Mouse (Mus musculus): ENCODE measurements around the gene Pde4dip. TPM values are rescaled to one million over a fixed set of nuclear protein-coding genes. Genes with fewer than 3 reads are reported as not detected.

The Pde4dip gene
- polyA plus RNA-seq, 1 experiment from 2014 or later, result 9.9 TPM

DNA sequence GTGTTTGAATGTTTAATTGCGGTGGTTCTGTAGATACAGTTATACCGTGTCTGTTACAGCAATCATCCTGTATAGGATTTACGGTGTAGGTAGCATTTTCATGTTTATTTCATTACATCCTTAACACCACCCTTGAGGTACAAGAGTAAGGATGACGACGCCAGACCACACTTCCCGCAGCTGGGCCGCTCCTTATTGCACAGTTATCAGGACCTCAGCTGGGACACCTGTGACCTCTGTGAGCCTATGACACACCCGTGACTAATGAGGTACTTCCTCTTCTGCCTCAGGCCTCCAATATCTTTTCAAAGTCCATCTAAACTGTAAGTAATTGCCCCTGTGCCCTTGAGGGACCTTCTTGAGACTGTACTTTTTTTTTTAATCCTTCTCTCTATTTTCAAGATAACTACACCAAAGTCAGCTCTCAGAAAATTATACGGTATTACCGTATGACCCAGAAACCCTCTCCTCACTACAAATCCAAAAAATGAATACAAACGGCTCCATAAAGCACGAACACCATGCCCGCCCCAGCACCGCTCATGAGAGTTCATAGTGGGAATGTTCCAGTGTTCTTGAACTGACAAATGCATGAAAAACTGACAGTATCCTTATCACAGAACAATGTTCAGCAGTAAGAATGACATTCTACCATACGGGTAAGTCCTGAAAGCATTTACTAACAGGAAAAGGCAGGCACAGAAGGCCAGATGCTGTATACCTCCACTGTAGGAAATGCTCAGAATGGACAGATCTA lies 56.8 kb downstream of the Pde4dip start:
- H3K9me3 ChIP-seq (replicated peaks), result no peaks in the 10 kb centered on the region
- WGBS (ENCODE audit: insufficient replicate concordance), result 54% methylated on average over 15 of the region's 15 CpGs
- H3K36me3 ChIP-seq, result no peaks in the 10 kb centered on the region
- H3K4me1 ChIP-seq, result no peaks in the 10 kb centered on the region
- H3K4me2 ChIP-seq, result no peak overlapping the region
- no peak overlapping the region for H3K4me3 ChIP-seq
- ATAC-seq, result no peak
- H3K27me3 ChIP-seq (replicated peaks), result peaks cover 6% of the 10 kb centered on the region; the same call in 1 of the 2 replicates
- H3K9ac ChIP-seq, result no peak overlapping the region
- H3K27ac ChIP-seq, result no peak overlapping the region

DNA sequence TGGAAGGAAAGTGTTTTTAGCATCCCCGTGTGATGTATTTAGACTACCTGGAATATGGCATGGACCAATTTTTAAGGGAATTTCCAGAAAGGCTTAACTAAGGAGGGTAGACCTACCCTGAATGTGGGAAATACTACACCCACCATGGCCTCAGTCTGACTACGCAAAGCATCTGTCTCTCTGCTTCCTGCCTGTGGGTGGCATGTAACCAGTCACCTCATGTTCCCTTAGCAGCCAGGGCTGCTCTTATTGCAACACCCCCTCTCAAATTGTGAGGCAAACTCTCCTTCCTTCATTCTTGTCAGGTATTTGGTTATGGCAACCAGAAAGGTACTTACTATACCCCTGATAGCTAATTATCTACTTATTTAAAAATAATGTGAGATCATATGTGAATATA lies 57.9 kb downstream of the Pde4dip start:
- Histone ChIP-seq H3K4me3 (no peak overlapping the region), H3K36me3 (no peaks in the 10 kb centered on the region), H3K9ac (no peak overlapping the region), H3K4me1 (no peaks in the 10 kb centered on the region), H3K27ac (no peak overlapping the region), H3K9me3 (replicated peaks) (no peaks in the 10 kb centered on the region), H3K4me2 (no peak overlapping the region), H3K27me3 (replicated peaks) (peaks cover 9% of the 10 kb centered on the region; the same call in 1 of the 2 replicates)
- ATAC-seq, result no peak
- 63% methylated on average over 2 of the region's 2 CpGs for WGBS (ENCODE audit: insufficient replicate concordance)

DNA sequence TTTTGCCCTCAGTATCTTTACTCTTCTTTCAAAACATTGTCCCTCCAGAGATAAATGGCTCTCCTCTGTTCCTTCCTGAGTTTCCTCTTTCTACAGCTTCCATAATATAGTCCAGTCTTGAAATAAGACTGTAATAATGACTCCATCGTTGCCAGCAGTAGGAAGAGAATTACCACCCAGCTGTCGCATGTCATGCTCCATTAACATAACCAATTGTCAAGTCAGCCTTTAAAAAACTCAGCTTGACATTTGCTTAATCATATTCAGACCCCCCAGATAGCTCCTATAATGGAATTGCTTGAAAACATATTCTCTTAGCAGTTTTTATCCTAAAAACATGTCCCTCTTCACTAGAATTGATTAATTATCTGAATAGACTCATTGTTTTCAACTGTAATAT lies 58.4 kb downstream of the Pde4dip start:
- Histone ChIP-seq H3K9ac (no peak overlapping the region), H3K27ac (no peak overlapping the region), H3K4me2 (no peak overlapping the region), H3K9me3 (replicated peaks) (no peaks in the 10 kb centered on the region), H3K4me1 (0 out of 2 replicates have a peak, but pooled peaks cover 1% of the 10 kb centered on the region), H3K27me3 (replicated peaks) (peaks cover 12% of the 10 kb centered on the region), H3K36me3 (no peaks in the 10 kb centered on the region), H3K4me3 (no peak overlapping the region)
- WGBS (ENCODE audit: insufficient replicate concordance), result 48% methylated on average over 2 of the region's 2 CpGs
- no peak for ATAC-seq

DNA sequence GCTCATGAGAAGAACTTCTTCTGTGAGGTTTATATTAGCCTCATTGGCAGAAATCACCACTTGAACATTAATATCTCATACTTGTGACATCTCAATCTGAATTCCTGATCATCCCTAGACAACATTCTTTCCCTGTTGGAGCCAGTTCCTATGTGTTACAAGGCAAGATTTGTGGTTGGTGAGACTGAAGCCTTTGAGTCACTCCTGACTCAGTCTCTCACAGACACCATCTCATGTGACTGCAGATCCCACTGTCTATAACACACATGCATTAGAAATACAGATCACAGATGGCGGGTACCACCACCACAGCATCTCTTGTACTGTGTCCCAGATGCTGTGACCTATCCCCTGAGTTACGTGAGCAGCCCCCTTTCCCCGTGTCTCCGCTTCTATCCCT lies 60.2 kb downstream of the Pde4dip start:
- Histone ChIP-seq H3K27ac (no peak overlapping the region), H3K4me2 (no peak overlapping the region), H3K27me3 (replicated peaks) (peaks cover 25% of the 10 kb centered on the region), H3K9ac (no peak overlapping the region), H3K36me3 (no peaks in the 10 kb centered on the region), H3K4me1 (0 out of 2 replicates have a peak, but pooled peaks cover 11% of the 10 kb centered on the region), H3K9me3 (replicated peaks) (no peaks in the 10 kb centered on the region), H3K4me3 (no peak overlapping the region)
- WGBS (ENCODE audit: insufficient replicate concordance), result 67% methylated on average over 4 of the region's 4 CpGs
- no peak for ATAC-seq

DNA sequence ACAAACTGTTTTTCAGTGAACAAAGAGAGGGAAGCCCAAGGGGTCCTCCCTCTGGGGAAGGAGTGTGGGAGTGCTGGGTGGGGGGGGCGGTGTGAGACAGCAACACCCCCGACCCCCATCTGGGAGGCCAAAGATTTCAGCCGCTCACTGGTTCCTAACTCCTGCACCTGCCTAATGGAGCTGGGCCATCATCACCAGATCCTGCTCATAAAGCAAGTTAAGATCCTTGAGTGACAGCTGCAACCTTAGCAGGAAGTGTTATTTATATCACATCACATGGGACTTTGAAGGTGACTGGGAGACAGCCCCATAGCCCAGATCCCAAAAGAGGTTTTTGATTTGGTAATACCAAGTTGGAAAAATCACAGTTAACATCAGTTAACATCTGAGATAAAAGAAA lies 63.3 kb downstream of the Pde4dip start:
- no peak overlapping the region for H3K9ac ChIP-seq

DNA sequence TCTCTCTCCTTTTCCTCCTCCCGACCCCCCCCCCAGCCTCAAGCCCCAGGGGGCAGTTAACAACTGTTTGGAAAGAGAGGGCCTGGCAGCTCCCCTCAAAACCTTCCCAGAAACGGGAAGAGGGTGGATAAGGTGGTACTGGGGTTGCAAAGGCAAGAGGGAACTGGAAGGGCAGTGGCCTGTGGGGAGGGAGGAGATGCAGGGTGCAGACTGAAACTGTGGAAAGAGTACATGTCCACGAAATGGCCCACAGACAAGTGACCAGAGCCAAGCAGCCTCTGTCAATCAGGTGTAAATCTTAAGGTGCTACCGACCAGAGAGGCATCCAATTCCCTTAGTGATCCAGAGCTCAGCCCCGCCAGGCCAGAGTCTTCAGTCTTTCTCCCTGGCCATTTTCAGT lies 63.8 kb downstream of the Pde4dip start:
- no peaks in the 10 kb centered on the region for H3K36me3 ChIP-seq
- H3K4me1 ChIP-seq, result 0 out of 2 replicates have a peak, but pooled peaks cover 11% of the 10 kb centered on the region
- peak overlapping the region; percentile 60 for H3K4me2 ChIP-seq
- WGBS (ENCODE audit: insufficient replicate concordance), result 9% methylated on average over 4 of the region's 5 CpGs
- H3K9ac ChIP-seq, result no peak overlapping the region
- H3K9me3 ChIP-seq (replicated peaks), result no peaks in the 10 kb centered on the region
- ATAC-seq, result no peak
- peaks cover 34% of the 10 kb centered on the region for H3K27me3 ChIP-seq (replicated peaks)
- no peak overlapping the region for H3K27ac ChIP-seq
- peak overlapping the region; percentile 45 for H3K4me3 ChIP-seq

More for the DNA sequence above, 63.3 kb downstream of the Pde4dip start:
- Histone ChIP-seq H3K36me3 (no peaks in the 10 kb centered on the region), H3K27ac (no peak overlapping the region), H3K27me3 (replicated peaks) (peaks cover 34% of the 10 kb centered on the region), H3K4me3 (no peak overlapping the region), H3K9me3 (replicated peaks) (no peaks in the 10 kb centered on the region), H3K4me2 (peak overlapping the region; percentile 60; the same call in 1 of the 2 replicates), H3K4me1 (0 out of 2 replicates have a peak, but pooled peaks cover 11% of the 10 kb centered on the region)
- ATAC-seq, result no peak
- 34% methylated on average over 2 of the region's 3 CpGs for WGBS (ENCODE audit: insufficient replicate concordance)

DNA sequence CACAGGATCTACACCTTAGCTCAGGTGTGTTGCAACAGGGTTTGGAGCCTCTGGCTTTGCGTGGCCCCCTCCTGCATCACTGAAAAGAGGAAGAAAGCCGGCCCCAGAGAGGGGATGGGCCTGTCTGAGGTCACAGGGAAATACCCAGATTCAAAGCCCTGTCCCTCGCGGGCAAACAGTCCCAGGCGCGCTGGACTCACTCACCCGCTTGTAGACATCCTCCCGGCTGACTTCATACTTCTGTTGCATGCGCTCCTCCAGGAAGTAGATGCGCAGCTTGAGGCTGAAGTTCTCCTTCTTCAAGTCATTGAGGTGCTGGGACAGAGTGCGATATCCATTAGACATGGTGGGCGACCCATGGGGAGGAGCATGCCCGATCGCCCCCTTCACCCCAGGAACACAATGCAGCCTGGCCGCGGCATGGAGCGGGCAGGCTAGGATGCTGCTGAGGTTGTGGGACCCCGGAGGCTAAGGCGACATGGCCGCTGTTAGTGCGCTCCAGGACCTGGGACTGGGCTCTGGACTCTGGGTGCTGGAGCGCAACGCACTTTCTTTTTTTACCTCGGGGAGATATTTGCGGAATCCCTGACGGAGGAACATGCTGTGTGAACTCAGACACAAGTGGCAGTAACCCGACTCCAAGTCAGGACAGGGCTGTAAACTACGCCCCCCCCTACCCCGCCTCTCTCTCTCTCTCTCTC lies 64.3 kb downstream of the Pde4dip start:
- peak overlapping the region; percentile 60 for H3K4me2 ChIP-seq
- no peak overlapping the region for H3K9ac ChIP-seq
- H3K9me3 ChIP-seq (replicated peaks), result no peaks in the 10 kb centered on the region
- peak overlapping the region; percentile 45 for H3K4me3 ChIP-seq
- H3K27ac ChIP-seq, result no peak overlapping the region
- no peaks in the 10 kb centered on the region for H3K36me3 ChIP-seq
- 0 out of 2 replicates have a peak, but pooled peaks cover 11% of the 10 kb centered on the region for H3K4me1 ChIP-seq
- peak; percentile 35; the same call in 1 of the 2 replicates for ATAC-seq
- peaks cover 34% of the 10 kb centered on the region for H3K27me3 ChIP-seq (replicated peaks)
- WGBS (ENCODE audit: insufficient replicate concordance), result 5% methylated on average over 28 of the region's 29 CpGs

DNA sequence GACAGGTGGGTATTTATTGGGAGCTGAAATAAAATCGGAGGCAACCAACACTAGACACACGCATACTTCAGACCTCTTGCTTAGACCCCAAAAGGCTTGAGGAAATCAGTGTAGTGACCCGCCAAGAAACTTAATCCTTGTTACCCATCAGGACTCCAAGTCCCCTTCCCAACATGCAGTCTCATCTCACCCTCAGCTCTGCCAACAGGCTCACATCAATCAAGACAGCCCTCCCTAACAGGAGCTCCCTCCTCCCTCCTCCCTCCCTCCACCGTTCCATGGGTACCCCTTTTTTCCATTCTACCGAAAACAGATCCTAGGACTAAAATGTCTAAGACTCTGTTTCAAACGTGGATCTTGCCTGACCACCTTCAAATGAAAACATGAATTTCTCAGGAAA lies 65.1 kb downstream of the Pde4dip start:
- Histone ChIP-seq H3K27ac (no peak overlapping the region), H3K4me3 (no peak overlapping the region), H3K9me3 (replicated peaks) (no peaks in the 10 kb centered on the region), H3K36me3 (no peaks in the 10 kb centered on the region), H3K9ac (no peak overlapping the region), H3K4me1 (0 out of 2 replicates have a peak, but pooled peaks cover 11% of the 10 kb centered on the region), H3K4me2 (no peak overlapping the region), H3K27me3 (replicated peaks) (peaks cover 34% of the 10 kb centered on the region)
- no peak for ATAC-seq
- 42% methylated on average over 6 of the region's 6 CpGs for WGBS (ENCODE audit: insufficient replicate concordance)

DNA sequence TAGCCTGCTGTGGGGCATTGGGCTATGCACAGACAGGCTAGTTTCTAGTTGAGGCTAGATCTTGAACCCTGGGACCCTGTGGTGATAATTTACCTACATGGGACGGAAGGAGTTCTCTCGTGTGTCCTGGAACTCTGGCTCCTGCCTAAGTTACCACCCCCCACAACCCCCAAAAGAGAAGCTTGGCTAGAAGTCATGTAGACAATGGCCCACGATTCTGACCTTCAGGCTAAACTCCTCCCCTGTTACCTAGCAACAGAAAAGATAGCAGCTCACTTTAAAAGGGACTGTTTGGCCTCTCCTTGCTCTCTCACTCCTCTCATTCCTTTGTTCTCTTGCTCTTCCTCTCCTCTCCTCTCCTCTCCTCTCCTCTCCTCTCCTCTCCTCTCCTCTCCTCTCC lies 69.5 kb downstream of the Pde4dip start:
- WGBS (ENCODE audit: insufficient replicate concordance), result 56% methylated on average over 3 of the region's 3 CpGs

DNA sequence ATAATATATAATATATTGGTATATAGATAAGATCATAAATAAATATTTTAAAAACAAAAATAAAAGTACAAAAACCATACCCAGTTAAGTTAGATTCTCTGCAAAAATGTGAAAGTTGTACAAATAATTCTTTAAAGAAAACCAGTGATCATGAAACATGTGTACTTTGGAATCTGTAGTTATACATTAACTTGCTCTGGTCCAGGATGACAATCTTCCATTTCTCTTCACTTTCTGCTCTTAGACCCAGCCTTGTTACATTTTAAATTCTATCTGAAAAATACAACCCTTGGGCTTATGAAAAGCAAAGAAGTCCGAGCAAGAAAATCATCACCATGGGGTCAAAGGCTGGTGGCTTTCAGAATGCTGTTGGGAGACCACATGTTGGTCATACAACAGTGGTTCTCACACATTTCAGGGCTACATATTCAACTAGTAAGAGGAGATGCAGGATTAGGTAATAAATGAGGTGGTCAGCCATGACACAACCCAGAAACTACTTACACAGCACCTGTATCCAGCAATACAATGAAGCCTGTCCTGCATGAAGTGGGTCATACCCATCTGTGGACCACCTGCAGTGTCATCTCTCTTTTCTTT lies 70.0 kb downstream of the Pde4dip start:
- Histone ChIP-seq H3K4me2 (no peak overlapping the region), H3K27ac (peak overlapping the region; percentile 45; the same call in 1 of the 2 replicates), H3K27me3 (replicated peaks) (peaks cover 11% of the 10 kb centered on the region), H3K36me3 (no peaks in the 10 kb centered on the region), H3K4me3 (no peak overlapping the region), H3K9me3 (replicated peaks) (no peaks in the 10 kb centered on the region), H3K4me1 (no peaks in the 10 kb centered on the region), H3K9ac (no peak overlapping the region)
- ATAC-seq, result no peak
- WGBS (ENCODE audit: insufficient replicate concordance), result 52% methylated on average over 1 of the region's 1 CpGs

More for the DNA sequence above, 69.5 kb downstream of the Pde4dip start:
- Histone ChIP-seq H3K27ac (peak overlapping the region; percentile 45; the same call in 1 of the 2 replicates), H3K4me2 (no peak overlapping the region), H3K9ac (no peak overlapping the region), H3K9me3 (replicated peaks) (no peaks in the 10 kb centered on the region), H3K4me3 (no peak overlapping the region), H3K27me3 (replicated peaks) (peaks cover 16% of the 10 kb centered on the region), H3K36me3 (no peaks in the 10 kb centered on the region), H3K4me1 (0 out of 2 replicates have a peak, but pooled peaks cover 3% of the 10 kb centered on the region)
- no peak for ATAC-seq

DNA sequence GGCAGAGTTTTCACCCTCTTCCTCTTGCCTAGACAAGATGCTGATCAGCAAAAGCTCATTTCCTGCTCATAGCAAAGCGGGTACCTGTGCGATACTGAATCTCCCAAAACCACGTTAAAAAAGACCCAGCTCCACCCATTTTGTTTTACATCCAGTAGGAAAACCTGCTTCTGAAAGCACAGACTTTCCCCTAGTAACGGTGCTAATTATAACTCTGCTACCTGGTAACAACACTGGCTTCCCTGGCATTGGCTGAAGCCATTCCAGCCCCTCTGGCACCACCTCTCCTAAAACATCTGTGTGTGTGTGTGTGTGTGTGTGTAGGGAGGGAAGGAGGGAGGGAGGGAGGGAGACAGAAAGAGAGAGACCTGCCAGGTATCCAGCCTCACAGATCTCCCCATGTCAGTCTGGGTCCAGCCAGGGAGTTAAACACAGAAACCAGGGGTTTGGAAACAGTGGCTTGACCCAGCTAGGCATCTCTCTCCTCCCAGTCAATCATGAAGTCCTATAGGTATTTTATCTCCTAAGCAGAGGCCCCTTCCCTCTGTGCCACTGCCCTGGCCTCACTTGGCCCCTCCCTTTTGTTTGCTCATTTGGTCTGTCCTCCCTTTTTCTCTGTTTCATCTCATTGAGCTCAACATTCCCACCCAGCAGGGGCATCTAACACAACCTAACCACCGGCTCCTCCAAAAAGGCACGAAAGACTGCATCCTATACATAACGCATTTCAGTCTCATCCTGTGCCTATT lies 76.7 kb downstream of the Pde4dip start:
- no peaks in the 10 kb centered on the region for H3K9me3 ChIP-seq (replicated peaks)
- H3K36me3 ChIP-seq, result no peaks in the 10 kb centered on the region
- H3K4me2 ChIP-seq, result no peak overlapping the region
- H3K4me1 ChIP-seq, result peaks cover 15% of the 10 kb centered on the region; the same call in 1 of the 2 replicates
- no peak for ATAC-seq
- 36% methylated on average over 7 of the region's 7 CpGs for WGBS (ENCODE audit: insufficient replicate concordance)
- H3K4me3 ChIP-seq, result no peak overlapping the region
- no peak overlapping the region for H3K27ac ChIP-seq
- H3K9ac ChIP-seq, result no peak overlapping the region
- H3K27me3 ChIP-seq (replicated peaks), result no peaks in the 10 kb centered on the region

Data from liver, embryonic 12.5 days (tissue).